Mouse (Mus musculus) neural tube, embryonic 13.5 days (tissue): ENCODE results near the gene Frmd4a. TPM values are rescaled to one million over a fixed set of nuclear protein-coding genes. Genes with fewer than 3 reads are reported as not detected.

Source experiments
- ATAC-seq: fragments of 200-750 bp; cut with Nextera tagmentation; 2 replicates; pipeline ENCODE4 v1.8.0; 2017; ENCODE audit warnings: low read depth, mild to moderate bottlenecking, moderate TSS enrichment, moderate library complexity
- H3K27ac ChIP-seq: fragments of 300-500 bp; sonication (generic); replicated peaks from 2 replicates; pipeline ENCODE4 v1.5.1; 2015; ENCODE audit warnings: moderate library complexity, mild to moderate bottlenecking, inconsistent platforms
- H3K27me3 ChIP-seq: fragments of 300-500 bp; sonication (generic); 2 replicates; pipeline ENCODE4 v1.6.1; 2015; ENCODE audit warnings: mild to moderate bottlenecking, inconsistent platforms
- H3K36me3 ChIP-seq: fragments of 300-500 bp; sonication (generic); 2 replicates; pipeline ENCODE4 v1.6.1; 2015; ENCODE audit warnings: mild to moderate bottlenecking, inconsistent platforms
- H3K4me1 ChIP-seq: fragments of 300-500 bp; sonication (generic); replicated peaks from 2 replicates; pipeline ENCODE4 v1.6.1; 2015; ENCODE audit warnings: inconsistent platforms
- H3K4me2 ChIP-seq: fragments of 300-500 bp; sonication (generic); 2 replicates; pipeline ENCODE4 v1.6.1; 2015; ENCODE audit warnings: inconsistent platforms, mild to moderate bottlenecking, moderate library complexity
- H3K4me3 ChIP-seq: fragments of 300-500 bp; sonication (generic); 2 replicates; pipeline ENCODE4 v1.5.1; 2015; ENCODE audit warnings: mild to moderate bottlenecking, inconsistent platforms
- H3K9ac ChIP-seq: fragments of 300-500 bp; sonication (generic); 2 replicates; pipeline ENCODE4 v1.6.1; 2015; ENCODE audit warnings: moderate library complexity, mild to moderate bottlenecking, inconsistent platforms
- H3K9me3 ChIP-seq: fragments of 300-500 bp; sonication (generic); 2 replicates; pipeline ENCODE4 v1.6.1; 2016; ENCODE audit warnings: inconsistent platforms
- WGBS: fragments of 180-500 bp; shearing (Covaris S2); methylation state at CpG from one replicate; pipeline ENCODE4 v1.1.7; 2015; 5-methylcytosine and 5-hydroxymethylcytosine counted together
- polyA plus RNA-seq: library from polyadenylated mRNA; unstranded; fragments of >200 nt; fragmentation: Nextera tagmentation; extraction: Ambion mirVana; gene quantifications from 2 replicates; pipeline ENCODE4 v1.2.1, GENCODE M21; 2015

The Frmd4a gene
- polyA plus RNA-seq, 1 experiment from 2014 or later = 49.2 TPM

DNA sequence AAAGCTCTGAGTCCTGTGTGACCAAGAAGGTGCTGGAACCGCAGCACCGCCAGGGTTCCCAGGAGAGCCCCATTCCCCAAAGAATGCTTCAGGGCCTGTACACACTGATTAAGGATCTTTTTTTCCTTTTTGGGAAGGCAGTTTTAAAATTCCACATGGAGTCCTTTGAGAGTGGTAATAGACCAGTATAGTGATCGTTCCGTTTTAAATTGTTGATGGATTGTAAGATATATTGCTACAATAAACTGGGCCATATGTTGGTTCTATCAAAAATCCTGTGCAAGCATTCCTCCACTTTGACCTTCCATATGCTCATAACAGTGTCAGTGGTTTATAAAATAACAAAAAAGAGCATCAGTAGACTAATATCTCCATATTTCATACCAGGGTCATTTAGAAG is 424.3 kb downstream of the Frmd4a start:
- WGBS = 48% methylated on average over 4 of the region's 4 CpGs
- Histone ChIP-seq H3K36me3 (no peaks in the 10 kb centered on the region), H3K9ac (no peak overlapping the region), H3K27ac (no peak overlapping the region), H3K27me3 (no peaks in the 10 kb centered on the region), H3K4me2 (no peak overlapping the region), H3K9me3 (no peaks in the 10 kb centered on the region), H3K4me1 (peaks cover 49% of the 10 kb centered on the region), H3K4me3 (no peak overlapping the region)
- ATAC-seq = no peak

DNA sequence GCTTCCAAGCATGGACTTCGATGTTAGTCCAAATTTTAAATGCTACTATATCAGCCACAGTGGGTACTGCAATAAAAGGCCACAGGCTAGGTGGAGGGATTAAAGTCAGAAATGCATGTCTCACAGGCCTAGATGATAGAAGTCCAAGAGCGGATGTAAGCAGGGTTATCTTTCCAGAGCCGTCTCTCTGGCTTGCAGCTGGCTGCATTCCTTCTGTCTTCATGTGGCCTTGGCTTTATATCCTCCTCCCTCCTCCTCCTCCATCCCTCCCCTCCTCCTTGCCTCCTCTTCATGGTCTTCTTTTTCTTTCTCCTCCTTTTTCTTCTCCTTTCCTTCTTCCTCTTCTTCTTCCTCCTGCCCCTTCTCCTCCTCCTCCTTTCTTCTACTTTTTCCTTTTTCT is 427.2 kb downstream of the Frmd4a start:
- Histone ChIP-seq H3K9ac (no peak overlapping the region), H3K4me2 (no peak overlapping the region), H3K27ac (no peak overlapping the region), H3K9me3 (no peaks in the 10 kb centered on the region), H3K4me3 (no peak overlapping the region), H3K27me3 (no peaks in the 10 kb centered on the region), H3K4me1 (peaks cover 31% of the 10 kb centered on the region), H3K36me3 (no peaks in the 10 kb centered on the region)
- ATAC-seq = no peak
- WGBS = 91% methylated on average over 3 of the region's 3 CpGs

DNA sequence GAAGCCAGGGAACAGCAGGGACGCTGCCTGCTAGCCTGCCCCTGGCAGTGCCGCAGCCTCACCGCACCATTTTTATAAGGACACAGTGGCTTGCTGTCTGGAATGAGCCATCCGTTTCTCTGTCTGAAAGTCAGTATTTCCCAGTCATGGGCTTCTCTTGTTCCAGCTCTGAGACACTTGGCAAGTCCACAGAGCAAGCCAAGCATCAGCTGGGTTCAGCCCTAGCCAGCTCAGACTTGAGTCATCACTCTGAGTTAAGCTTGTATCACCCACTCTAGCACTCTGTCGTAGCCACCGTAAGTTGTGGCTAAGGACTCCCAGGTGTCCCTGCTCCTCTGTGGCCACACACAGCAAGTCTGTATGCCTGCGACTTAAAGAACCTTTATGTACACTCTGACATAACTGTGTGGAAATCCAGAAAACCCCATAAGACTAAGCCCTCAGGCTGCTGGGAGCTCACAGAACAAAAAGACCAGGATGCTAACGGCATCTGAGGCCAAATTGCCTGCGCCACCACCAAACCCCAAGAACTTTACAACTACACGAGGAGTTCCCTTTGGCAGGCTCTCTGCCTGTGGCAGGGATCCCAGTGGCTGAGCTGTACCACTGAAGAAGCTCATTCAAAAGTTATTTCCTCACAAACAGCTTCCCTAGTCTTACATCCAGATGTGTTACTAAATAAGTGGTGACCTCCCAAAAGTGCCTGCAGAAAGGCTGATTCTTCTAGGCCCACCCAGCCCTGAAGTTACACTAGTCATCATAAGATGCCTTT is 428.3 kb downstream of the Frmd4a start:
- Histone ChIP-seq H3K9ac (no peak overlapping the region), H3K4me1 (peaks cover 31% of the 10 kb centered on the region), H3K36me3 (no peaks in the 10 kb centered on the region), H3K4me2 (no peak overlapping the region), H3K4me3 (no peak overlapping the region), H3K27ac (no peak overlapping the region), H3K9me3 (no peaks in the 10 kb centered on the region), H3K27me3 (no peaks in the 10 kb centered on the region)
- ATAC-seq = no peak
- WGBS = 70% methylated on average over 10 of the region's 10 CpGs

DNA sequence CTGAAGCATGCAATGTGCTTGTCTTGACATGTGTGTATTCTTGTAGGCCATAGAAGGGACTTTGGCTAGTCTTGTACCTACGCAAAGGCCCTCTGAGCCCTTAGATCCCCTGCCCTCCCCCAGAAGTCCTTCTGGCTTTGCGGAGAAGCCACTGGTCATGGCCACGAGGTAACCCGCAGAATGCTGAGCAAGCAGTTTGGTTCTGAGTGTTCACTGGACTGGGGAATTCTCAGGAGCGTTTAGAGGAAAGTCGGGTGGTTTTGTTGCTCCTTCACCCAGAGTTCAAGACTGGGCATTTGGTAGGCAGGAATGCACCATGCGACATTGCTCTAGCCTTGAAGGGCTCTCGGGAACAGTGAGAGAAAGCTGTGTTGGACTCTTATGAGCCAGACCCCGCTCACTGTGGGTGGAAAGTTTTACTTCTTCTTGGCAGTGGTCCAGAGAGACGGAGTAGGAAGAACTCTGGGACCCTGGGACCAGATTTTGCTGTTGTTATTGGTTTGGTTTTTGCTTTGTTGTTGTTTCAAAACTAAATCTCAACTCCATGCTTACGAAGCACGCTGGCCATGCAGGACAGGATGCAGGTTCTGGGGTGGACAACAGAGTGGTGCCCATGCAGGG is 432.5 kb downstream of the Frmd4a start:
- WGBS = 75% methylated on average over 12 of the region's 12 CpGs
- Histone ChIP-seq H3K4me1 (peaks cover 43% of the 10 kb centered on the region), H3K36me3 (no peaks in the 10 kb centered on the region), H3K4me2 (no peak overlapping the region), H3K27me3 (no peaks in the 10 kb centered on the region), H3K4me3 (no peak overlapping the region), H3K9ac (no peak overlapping the region), H3K27ac (peak overlapping the region; percentile 39), H3K9me3 (no peaks in the 10 kb centered on the region)
- ATAC-seq = no peak

DNA sequence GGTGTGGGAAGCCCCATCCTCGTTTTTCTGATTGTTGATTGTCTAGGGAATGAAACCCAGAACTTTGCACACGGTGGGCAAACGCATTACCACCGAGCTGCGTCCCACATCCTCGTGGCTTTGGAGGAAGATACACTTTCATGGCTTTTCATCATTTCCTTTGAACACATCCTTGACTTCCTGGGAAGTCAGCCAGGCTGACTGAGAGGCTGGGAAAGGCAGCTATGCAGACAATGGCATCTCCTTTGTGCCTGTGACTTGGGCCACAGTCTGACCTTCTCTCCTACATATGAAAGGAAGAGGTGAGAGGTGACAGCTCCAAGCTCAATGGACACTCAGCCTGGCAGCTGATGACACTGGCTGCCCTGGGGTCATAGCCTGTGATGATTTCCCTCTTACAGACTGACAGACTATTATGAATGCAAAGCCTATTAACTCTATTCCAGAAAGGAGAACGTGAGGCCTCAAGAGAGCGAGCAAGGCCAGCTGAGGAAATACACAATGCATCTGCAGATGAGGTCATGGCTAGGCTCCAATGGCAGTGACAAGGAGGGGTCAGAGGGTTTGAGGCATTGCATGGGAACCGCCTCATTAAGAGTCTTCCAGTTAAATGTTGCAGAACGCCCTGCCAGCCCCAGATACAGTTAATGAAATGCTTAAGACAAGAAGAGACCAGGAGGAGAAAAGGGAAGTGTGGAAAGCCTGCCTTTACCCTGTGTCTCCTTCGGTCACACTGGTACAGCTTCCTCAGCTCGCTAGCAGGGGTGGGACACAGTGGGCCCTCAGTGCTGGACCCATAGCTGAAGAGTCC is 435.3 kb downstream of the Frmd4a start:
- Histone ChIP-seq H3K27me3 (no peaks in the 10 kb centered on the region), H3K9me3 (no peaks in the 10 kb centered on the region), H3K4me3 (no peak overlapping the region), H3K4me2 (no peak overlapping the region), H3K9ac (no peak overlapping the region), H3K36me3 (no peaks in the 10 kb centered on the region), H3K27ac (peak overlapping the region; percentile 81), H3K4me1 (peaks cover 56% of the 10 kb centered on the region)
- WGBS = 12% methylated on average over 12 of the region's 12 CpGs
- ATAC-seq = peak; percentile 32; the same call in 1 of the 2 replicates

DNA sequence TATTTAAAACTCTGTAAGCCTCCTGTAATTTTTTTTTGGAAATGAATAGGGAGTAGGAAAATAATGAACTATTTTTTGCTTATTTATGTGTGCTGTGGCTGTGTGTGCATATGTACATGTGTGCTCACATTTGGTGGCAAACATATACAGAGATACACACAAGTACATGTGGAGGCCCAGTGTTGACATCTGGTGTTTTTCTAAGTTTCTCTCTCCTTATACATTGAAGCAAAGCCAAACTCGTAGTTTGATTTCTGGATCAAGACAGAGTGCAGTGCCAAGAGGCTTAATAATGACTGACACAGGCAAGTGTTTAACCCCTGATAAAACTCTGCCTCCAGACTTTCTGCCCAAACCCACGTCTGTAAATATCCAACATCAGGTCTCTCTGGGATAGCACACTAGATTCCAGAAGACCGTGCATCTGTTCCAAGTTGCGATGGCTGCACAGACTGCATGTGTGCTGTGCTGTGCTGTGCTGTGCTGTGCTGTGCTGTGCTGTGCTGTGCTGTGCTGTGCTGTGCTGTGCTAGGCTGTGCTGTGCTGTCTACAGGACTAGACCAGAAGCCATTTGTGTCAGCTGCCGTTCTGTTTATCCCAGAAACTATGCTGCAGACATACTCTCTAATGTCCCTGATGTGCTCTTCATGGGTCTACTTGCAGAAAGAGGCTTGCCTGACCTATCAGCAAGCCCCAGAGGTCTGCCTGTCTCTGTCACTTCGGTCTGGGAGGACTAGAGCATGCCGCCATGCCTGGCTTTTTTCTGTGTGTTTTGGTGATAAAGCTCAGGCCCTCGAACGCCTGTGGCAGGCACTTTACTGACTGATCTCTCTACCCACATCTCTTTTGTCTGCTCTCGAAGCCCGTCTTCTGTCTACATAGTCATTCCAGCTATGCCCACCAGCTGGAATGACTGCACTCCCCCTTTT is 437.8 kb downstream of the Frmd4a start:
- no peak overlapping the region for H3K27ac ChIP-seq
- no peaks in the 10 kb centered on the region for H3K36me3 ChIP-seq
- no peaks in the 10 kb centered on the region for H3K27me3 ChIP-seq
- 0 out of 2 replicates have a peak overlapping the region, but pooled peaks have one; percentile 26 for H3K9ac ChIP-seq
- H3K9me3 ChIP-seq = no peaks in the 10 kb centered on the region
- 64% methylated on average over 11 of the region's 11 CpGs for WGBS
- H3K4me3 ChIP-seq = no peak overlapping the region
- no peak overlapping the region for H3K4me2 ChIP-seq
- ATAC-seq = no peak
- H3K4me1 ChIP-seq = peaks cover 71% of the 10 kb centered on the region

DNA sequence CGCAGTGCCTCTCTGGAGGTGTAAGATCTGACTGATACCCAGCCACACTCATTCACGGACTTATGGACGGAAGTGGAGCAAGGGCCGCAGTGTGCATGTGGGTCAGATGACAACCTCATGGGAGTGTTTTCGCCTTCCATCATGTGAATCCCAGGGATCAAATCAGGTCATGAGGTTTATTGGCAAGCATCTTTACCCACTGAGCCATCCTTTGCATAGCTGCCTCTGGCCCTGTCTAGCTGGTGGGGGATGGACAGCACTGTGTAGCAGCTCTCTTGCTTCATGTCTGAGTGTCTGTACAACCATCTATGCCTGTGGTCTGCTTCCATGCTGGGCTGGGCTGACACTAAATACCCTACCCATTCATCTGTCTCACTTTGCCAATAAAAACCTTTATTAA is 443.4 kb downstream of the Frmd4a start:
- no peaks in the 10 kb centered on the region for H3K36me3 ChIP-seq
- H3K27ac ChIP-seq = peak overlapping the region; percentile 19; the same call in 1 of the 2 replicates
- WGBS = 49% methylated on average over 5 of the region's 5 CpGs
- no peak for ATAC-seq
- H3K4me1 ChIP-seq = peaks cover 63% of the 10 kb centered on the region
- H3K27me3 ChIP-seq = no peaks in the 10 kb centered on the region
- no peak overlapping the region for H3K4me2 ChIP-seq
- H3K4me3 ChIP-seq = no peak overlapping the region
- no peaks in the 10 kb centered on the region for H3K9me3 ChIP-seq
- H3K9ac ChIP-seq = no peak overlapping the region

DNA sequence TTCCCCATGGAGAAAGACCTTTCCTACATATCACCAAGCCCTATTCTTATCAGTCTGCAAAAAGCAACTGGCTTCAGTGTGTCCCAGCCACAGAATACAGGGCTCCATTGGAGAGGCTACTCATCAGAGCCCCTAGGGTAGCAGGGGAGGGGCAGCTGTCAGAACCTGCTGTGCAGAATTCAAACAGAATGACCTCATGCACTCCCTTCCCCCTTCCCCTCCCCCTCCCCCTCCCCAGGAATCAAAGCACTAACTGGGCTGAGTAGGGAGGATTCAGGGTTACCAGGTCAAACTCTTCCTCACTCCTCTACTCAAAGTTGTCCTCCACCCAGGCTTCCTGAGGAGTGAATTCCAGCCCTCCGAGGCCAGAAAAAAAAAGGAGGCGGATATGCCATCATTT is 444.0 kb downstream of the Frmd4a start:
- H3K9me3 ChIP-seq = no peaks in the 10 kb centered on the region
- H3K27ac ChIP-seq = peak overlapping the region; percentile 19; the same call in 1 of the 2 replicates
- no peak for ATAC-seq
- H3K4me1 ChIP-seq = peaks cover 66% of the 10 kb centered on the region
- H3K9ac ChIP-seq = no peak overlapping the region
- no peaks in the 10 kb centered on the region for H3K36me3 ChIP-seq
- WGBS = 12% methylated on average over 2 of the region's 2 CpGs
- H3K4me3 ChIP-seq = no peak overlapping the region
- H3K4me2 ChIP-seq = no peak overlapping the region
- no peaks in the 10 kb centered on the region for H3K27me3 ChIP-seq

DNA sequence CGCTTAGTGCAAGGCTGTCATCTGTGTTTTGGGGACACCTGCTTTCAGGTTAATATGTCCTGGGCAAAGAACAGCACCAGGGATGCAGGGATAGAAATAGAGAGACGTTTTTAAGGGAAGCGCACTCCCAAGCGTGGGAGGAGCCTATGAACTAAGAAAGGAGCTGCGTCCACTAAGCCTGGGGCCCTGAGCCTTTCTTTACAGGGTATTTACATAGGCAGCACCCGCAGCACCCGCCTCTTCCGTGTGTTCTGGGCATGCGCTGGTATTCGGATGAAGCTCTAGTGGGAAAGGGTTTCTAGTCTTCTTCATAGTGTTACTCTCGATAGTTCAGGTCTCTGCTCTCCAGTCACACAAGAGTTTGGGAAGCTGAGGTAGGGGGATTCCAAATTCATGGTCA is 445.0 kb downstream of the Frmd4a start:
- WGBS = 23% methylated on average over 11 of the region's 11 CpGs
- peak overlapping the region; percentile 38; the same call in 1 of the 2 replicates for H3K27ac ChIP-seq
- no peaks in the 10 kb centered on the region for H3K9me3 ChIP-seq
- no peaks in the 10 kb centered on the region for H3K36me3 ChIP-seq
- no peak overlapping the region for H3K4me2 ChIP-seq
- H3K4me1 ChIP-seq = peaks cover 63% of the 10 kb centered on the region
- no peak for ATAC-seq
- H3K27me3 ChIP-seq = no peaks in the 10 kb centered on the region
- no peak overlapping the region for H3K4me3 ChIP-seq
- no peak overlapping the region for H3K9ac ChIP-seq

DNA sequence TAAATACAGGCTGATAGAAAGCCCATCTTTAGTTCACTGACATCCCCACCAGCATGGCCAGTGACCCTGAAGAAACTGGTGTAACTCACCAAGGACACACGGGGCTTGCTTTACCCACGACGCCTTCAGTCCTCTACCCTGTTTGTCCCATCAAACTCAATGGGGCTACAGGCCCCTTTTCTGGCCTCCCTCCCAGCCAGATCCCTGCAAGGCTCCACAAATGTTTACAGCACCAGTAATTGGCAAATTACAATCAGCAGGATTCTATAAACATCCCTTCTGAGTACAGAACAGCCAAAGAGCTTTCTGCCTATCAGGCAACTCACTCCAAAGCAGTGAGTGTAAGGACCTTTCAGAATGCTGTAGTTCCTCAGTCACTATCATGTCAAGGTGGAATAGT is 448.6 kb downstream of the Frmd4a start:
- no peak for ATAC-seq
- Histone ChIP-seq H3K9me3 (0 out of 2 replicates have a peak, but pooled peaks cover 9% of the 10 kb centered on the region), H3K9ac (no peak overlapping the region)

DNA sequence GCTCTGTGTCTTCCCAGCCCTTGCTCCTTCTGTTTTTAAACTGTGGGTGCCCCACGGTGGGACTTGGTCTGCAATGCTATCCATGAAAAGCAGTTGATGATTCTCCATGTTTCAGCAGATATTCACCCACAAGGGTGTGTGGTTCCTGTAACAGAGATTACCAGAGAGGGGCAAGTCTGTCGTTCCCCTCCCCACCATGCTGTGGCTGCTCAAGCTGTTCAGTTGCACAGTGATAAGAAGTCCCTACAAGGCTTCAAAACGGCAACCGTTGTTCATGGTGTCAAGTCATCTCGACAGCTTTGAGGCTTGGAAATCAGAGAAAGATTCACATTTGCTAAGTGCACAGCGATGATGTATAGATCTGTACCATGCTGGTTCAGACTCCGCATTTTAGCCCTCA is 449.8 kb downstream of the Frmd4a start:
- no peak for ATAC-seq
- no peak overlapping the region for H3K9ac ChIP-seq
- peaks cover 17% of the 10 kb centered on the region for H3K4me1 ChIP-seq
- no peak overlapping the region for H3K27ac ChIP-seq
- H3K36me3 ChIP-seq = peaks cover 13% of the 10 kb centered on the region; the same call in 1 of the 2 replicates
- 0 out of 2 replicates have a peak, but pooled peaks cover 9% of the 10 kb centered on the region for H3K9me3 ChIP-seq
- H3K4me2 ChIP-seq = no peak overlapping the region
- 94% methylated on average over 7 of the region's 7 CpGs for whole genome bisulfite sequencing
- H3K4me3 ChIP-seq = no peak overlapping the region
- H3K27me3 ChIP-seq = no peaks in the 10 kb centered on the region

More for the DNA sequence above, 448.6 kb downstream of the Frmd4a start:
- no peak overlapping the region for H3K4me2 ChIP-seq
- H3K4me1 ChIP-seq = peaks cover 29% of the 10 kb centered on the region
- no peaks in the 10 kb centered on the region for H3K27me3 ChIP-seq
- H3K36me3 ChIP-seq = peaks cover 13% of the 10 kb centered on the region; the same call in 1 of the 2 replicates
- 46% methylated on average over 3 of the region's 3 CpGs for WGBS
- H3K27ac ChIP-seq = no peak overlapping the region; the same call in 1 of the 2 replicates
- H3K4me3 ChIP-seq = no peak overlapping the region
